Comparison of ENCODE assay signal across 19 mouse cellular contexts in the genomic region with DNA sequence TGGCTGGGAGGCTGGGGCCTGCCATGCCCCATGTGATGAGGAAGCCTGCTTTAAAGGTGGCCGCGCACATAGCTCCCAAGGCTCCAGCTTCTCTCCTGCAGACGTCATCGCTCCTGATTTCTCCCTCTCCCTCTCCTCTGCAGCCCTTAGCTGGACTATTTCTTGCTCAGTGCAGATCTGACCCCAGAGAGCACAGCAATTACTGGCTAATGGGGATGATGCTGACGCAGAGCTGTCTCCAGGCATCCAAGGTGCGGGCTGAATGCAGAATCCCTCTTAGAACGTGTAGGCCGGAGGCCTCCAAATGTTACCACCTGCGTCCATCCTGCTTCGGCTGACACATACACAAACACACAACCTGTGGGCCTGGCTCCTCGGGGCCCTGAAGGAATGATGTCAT.
DNase-seq lines count a peak whose midpoint lies in the region; ATAC-seq and TF ChIP-seq lines count a peak whose summit lies in the region.
"Had no signal": no experiment of that assay in that cellular context is flagged by ENCODE, and none has a peak within 500 bp of the region (broad histone marks: within the 10 kb centered on the region; RNA-seq: fewer than 3 reads in every experiment).

No protein-coding gene starts in this region.

- no peaks in the 10 kb centered on the region for H3K9me3 ChIP-seq in forebrain, postnatal 0 days (ENCODE audit: low read length)
- H3K9me3 ChIP-seq in forebrain, embryonic 16.5 days (ENCODE audit: control insufficient read depth, low read length), result no peaks in the 10 kb centered on the region
- H3K9me3 ChIP-seq in hindbrain, embryonic 12.5 days (replicated peaks), result no peaks in the 10 kb centered on the region
- no peaks in the 10 kb centered on the region for H3K9me3 ChIP-seq in limb, embryonic 12.5 days

- no peak for TF ChIP-seq CTCF in forebrain, postnatal 0 days (IDR thresholded peaks at IDR 0.05; ENCODE audit: low read depth)
- TF ChIP-seq CTCF in brain, embryonic 14.5 days (IDR thresholded peaks at IDR 0.05; ENCODE audit: borderline replicate concordance, extremely low read depth, insufficient read depth, insufficient read length), result no peak

- H3K27ac ChIP-seq in forebrain, postnatal 0 days (ENCODE audit: low read depth, low read length), result no peak overlapping the region
- no peak overlapping the region for H3K27ac ChIP-seq in forebrain, embryonic 16.5 days (ENCODE audit: low read length)
- peak overlapping the region; percentile 35; the same call in 1 of the 2 replicates for H3K27ac ChIP-seq in hindbrain, embryonic 12.5 days
- H3K27ac ChIP-seq in limb, embryonic 12.5 days, result no peak overlapping the region
- H3K27ac ChIP-seq: stomach, postnatal 0 days had no signal

- no peak overlapping the region for H3K4me3 ChIP-seq in forebrain, postnatal 0 days (ENCODE audit: low read depth, low read length)
- no peak overlapping the region for H3K4me3 ChIP-seq in forebrain, embryonic 16.5 days (replicated peaks; ENCODE audit: low read length)
- H3K4me3 ChIP-seq in hindbrain, embryonic 12.5 days, result no peak overlapping the region
- H3K4me3 ChIP-seq in limb, embryonic 12.5 days (replicated peaks), result no peak overlapping the region
- H3K4me3 ChIP-seq: myocyte had no signal

- H3K4me2 ChIP-seq in forebrain, postnatal 0 days (ENCODE audit: low read depth), result no peak overlapping the region
- H3K4me2 ChIP-seq in forebrain, embryonic 16.5 days (ENCODE audit: low read length), result no peak overlapping the region
- no peak overlapping the region for H3K4me2 ChIP-seq in hindbrain, embryonic 12.5 days (replicated peaks)
- no peak overlapping the region for H3K4me2 ChIP-seq in limb, embryonic 12.5 days

- no peaks in the 10 kb centered on the region for H3K27me3 ChIP-seq in forebrain, postnatal 0 days (ENCODE audit: insufficient read depth, low read length)
- no peaks in the 10 kb centered on the region for H3K27me3 ChIP-seq in forebrain, embryonic 16.5 days (replicated peaks; ENCODE audit: control insufficient read depth, insufficient read depth, low read length)
- H3K27me3 ChIP-seq in hindbrain, embryonic 12.5 days, result no peaks in the 10 kb centered on the region
- H3K27me3 ChIP-seq in limb, embryonic 12.5 days, result no peaks in the 10 kb centered on the region

- peak; percentile 26 for ATAC-seq in forebrain, postnatal 0 days
- no peak for ATAC-seq in forebrain, embryonic 16.5 days
- ATAC-seq in hindbrain, embryonic 12.5 days (ENCODE audit: low FRiP score), result no peak
- ATAC-seq in limb, embryonic 12.5 days (ENCODE audit: insufficient number of reproducible peaks, insufficient read depth, low FRiP score, low TSS enrichment, low read depth), result no peak

- no peaks in the 10 kb centered on the region for H3K4me1 ChIP-seq in forebrain, postnatal 0 days (ENCODE audit: insufficient read depth)
- peaks cover 14% of the 10 kb centered on the region for H3K4me1 ChIP-seq in forebrain, embryonic 16.5 days (replicated peaks; ENCODE audit: control insufficient read depth, insufficient read depth, low read length)
- peaks cover 39% of the 10 kb centered on the region for H3K4me1 ChIP-seq in hindbrain, embryonic 12.5 days
- peaks cover 19% of the 10 kb centered on the region for H3K4me1 ChIP-seq in limb, embryonic 12.5 days (replicated peaks)

- H3K9ac ChIP-seq in forebrain, postnatal 0 days, result no peak overlapping the region
- no peak overlapping the region for H3K9ac ChIP-seq in forebrain, embryonic 16.5 days (replicated peaks; ENCODE audit: low read depth, low read length)
- H3K9ac ChIP-seq in hindbrain, embryonic 12.5 days, result no peak overlapping the region
- 0 out of 2 replicates have a peak overlapping the region, but pooled peaks have one; percentile 4 for H3K9ac ChIP-seq in limb, embryonic 12.5 days (replicated peaks)
- H3K9ac ChIP-seq: liver, postnatal 0 days had no signal

- no peak for TF ChIP-seq POLR2A in brain, embryonic 14.5 days (IDR thresholded peaks at IDR 0.05; ENCODE audit: borderline replicate concordance, extremely low read depth, insufficient read depth, insufficient read length, poor library complexity, severe bottlenecking)

- DNase-seq in forebrain, postnatal 0 days, result no peak
- DNase-seq in brain, embryonic 14.5 days (ENCODE audit: low read depth), result peak; percentile 53
- no peak for DNase-seq in urinary bladder, postnatal 14 days (ENCODE audit: low spot score)
- DNase-seq in ovary, postnatal 14 days (ENCODE audit: low spot score), result no peak
- no peak for DNase-seq in heart, adult 8-10 months (ENCODE audit: low spot score)
- DNase-seq: adrenal gland, postnatal 25 days; cerebellum, adult 18-20 months; gastrocnemius, postnatal 10 days; heart, adult 18-20 months; kidney, adult 2 months; kidney, postnatal 25 days; liver, postnatal 0 days; lung, postnatal 14 days; right cerebral cortex, postnatal 4 days had no signal

- WGBS in forebrain, postnatal 0 days, result 75% methylated on average over 11 of the region's 11 CpGs
- 79% methylated on average over 11 of the region's 11 CpGs for WGBS in forebrain, embryonic 16.5 days
- 70% methylated on average over 11 of the region's 11 CpGs for WGBS in hindbrain, embryonic 12.5 days
- 82% methylated on average over 11 of the region's 11 CpGs for WGBS in limb, embryonic 12.5 days

- H3K36me3 ChIP-seq in forebrain, postnatal 0 days (ENCODE audit: insufficient read depth), result no peaks in the 10 kb centered on the region
- no peaks in the 10 kb centered on the region for H3K36me3 ChIP-seq in forebrain, embryonic 16.5 days (ENCODE audit: control insufficient read depth, insufficient read depth)
- H3K36me3 ChIP-seq in hindbrain, embryonic 12.5 days, result no peaks in the 10 kb centered on the region
- no peaks in the 10 kb centered on the region for H3K36me3 ChIP-seq in limb, embryonic 12.5 days
